Mouse (Mus musculus): ENCODE measurements around the gene Hamp. TPM values are rescaled to one million over a fixed set of nuclear protein-coding genes. Genes with fewer than 3 reads are reported as not detected.

Gene Hamp
- polyA plus RNA-seq, 1 experiment from 2014 or later, result not detected

DNA sequence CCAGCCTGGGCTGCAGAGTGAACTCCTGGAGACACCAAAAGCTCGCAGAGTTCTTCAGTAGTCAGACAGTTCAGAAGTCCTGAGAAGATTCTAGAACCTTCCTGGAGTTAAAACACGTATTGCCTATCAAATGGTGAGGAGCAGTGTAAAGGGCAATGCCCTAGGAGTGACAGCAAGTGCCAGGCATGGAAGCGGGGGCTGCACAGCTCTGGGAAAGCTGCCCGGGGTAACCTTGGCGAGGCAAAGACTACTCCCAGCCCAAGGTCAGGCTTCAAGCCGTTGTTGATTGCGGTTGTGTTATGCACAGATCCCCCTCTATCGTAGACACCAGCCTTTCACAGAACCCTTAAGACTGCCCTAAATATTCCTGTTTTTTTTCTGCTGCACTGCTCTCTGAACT is 24.8 kb upstream of the Hamp start:
- Histone ChIP-seq H3K27me3 (peaks cover 21% of the 10 kb centered on the region), H3K36me3 (no peaks in the 10 kb centered on the region), H3K27ac (no peak overlapping the region), H3K9ac (no peak overlapping the region), H3K9me3 (replicated peaks) (no peaks in the 10 kb centered on the region), H3K4me3 (no peak overlapping the region), H3K4me2 (no peak overlapping the region), H3K4me1 (replicated peaks) (peaks cover 18% of the 10 kb centered on the region)
- 82% methylated on average over 8 of the region's 8 CpGs for WGBS
- ATAC-seq (replicated peaks; ENCODE audit: insufficient number of reproducible peaks, insufficient read depth, low FRiP score, low read depth), result no peak

DNA sequence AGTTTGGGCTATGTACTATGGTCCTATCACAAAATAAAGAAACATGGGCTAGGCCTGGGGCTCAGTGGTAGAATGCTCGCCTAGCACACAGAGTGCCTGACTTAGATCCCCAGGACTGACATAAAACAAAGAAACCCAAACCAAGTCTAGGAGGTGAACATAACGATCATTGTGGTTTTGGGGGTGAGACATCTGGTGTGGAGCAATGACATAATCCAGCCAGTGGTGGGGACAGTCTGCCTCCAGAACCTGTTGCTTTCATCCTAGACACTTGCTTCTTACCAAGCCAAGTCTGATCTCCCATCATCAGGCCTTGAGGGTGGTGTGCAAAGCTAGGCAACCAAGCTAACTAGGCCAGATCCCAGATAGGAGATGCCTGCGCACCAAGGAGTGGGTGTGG is 22.8 kb upstream of the Hamp start:
- Histone ChIP-seq H3K4me1 (replicated peaks) (peaks cover 13% of the 10 kb centered on the region), H3K9me3 (replicated peaks) (no peaks in the 10 kb centered on the region), H3K36me3 (no peaks in the 10 kb centered on the region), H3K27ac (no peak overlapping the region; the same call in 1 of the 2 replicates), H3K4me2 (no peak overlapping the region), H3K4me3 (no peak overlapping the region), H3K27me3 (peaks cover 2% of the 10 kb centered on the region; the same call in 1 of the 2 replicates), H3K9ac (no peak overlapping the region)
- no peak for ATAC-seq (replicated peaks; ENCODE audit: insufficient number of reproducible peaks, insufficient read depth, low FRiP score, low read depth)
- WGBS, result 78% methylated on average over 3 of the region's 3 CpGs

DNA sequence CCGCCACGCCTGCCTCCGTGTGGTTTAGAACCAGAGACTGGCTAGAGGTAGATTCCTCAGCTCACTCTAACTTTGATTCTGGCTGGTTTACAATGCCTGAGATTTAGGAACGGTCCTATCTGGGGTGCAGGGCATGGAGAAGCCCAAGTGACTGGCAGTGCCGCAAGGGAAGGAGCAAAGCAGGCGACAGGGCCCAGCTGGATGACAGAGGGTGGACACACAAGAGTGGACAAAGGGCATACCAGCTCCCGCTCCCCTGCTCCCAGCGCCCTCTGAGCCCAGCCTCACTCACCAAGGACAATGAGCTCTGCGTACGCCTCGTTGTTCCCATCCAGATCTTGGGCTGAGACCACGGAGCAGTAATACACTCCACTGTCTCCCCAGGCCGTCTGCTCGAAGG is 21.8 kb upstream of the Hamp start:
- Histone ChIP-seq H3K4me1 (replicated peaks) (peaks cover 13% of the 10 kb centered on the region), H3K27ac (no peak overlapping the region), H3K27me3 (no peaks in the 10 kb centered on the region), H3K9me3 (replicated peaks) (no peaks in the 10 kb centered on the region), H3K4me3 (no peak overlapping the region), H3K4me2 (no peak overlapping the region), H3K36me3 (no peaks in the 10 kb centered on the region), H3K9ac (no peak overlapping the region)
- 87% methylated on average over 14 of the region's 14 CpGs for whole genome bisulfite sequencing
- no peak for ATAC-seq (replicated peaks; ENCODE audit: insufficient number of reproducible peaks, insufficient read depth, low FRiP score, low read depth)

DNA sequence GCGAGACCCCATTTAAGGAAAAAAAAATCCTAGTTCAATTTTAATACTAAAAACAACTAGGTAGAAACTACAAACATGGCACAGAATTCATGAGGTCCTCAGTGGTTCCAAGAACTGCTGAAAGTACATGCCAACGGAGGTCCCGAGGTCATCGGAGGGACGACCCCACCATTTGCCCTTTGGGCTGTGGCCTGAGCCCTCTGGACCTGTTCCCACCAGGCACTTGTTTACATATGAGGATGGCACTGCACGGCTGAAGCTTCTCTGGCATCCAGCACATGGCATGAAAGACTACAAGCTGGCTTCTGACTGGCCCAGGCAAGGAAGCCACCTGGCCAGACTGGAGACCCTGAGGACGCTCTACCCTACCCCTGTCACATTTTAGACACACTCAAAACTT is 20.5 kb upstream of the Hamp start:
- no peak for ATAC-seq (replicated peaks; ENCODE audit: insufficient number of reproducible peaks, insufficient read depth, low FRiP score, low read depth)
- H3K27me3 ChIP-seq, result no peaks in the 10 kb centered on the region
- H3K4me1 ChIP-seq (replicated peaks), result peaks cover 13% of the 10 kb centered on the region
- H3K4me3 ChIP-seq, result no peak overlapping the region
- H3K9me3 ChIP-seq (replicated peaks), result no peaks in the 10 kb centered on the region
- 86% methylated on average over 7 of the region's 7 CpGs for WGBS
- H3K4me2 ChIP-seq, result no peak overlapping the region
- H3K27ac ChIP-seq, result no peak overlapping the region
- H3K36me3 ChIP-seq, result no peaks in the 10 kb centered on the region
- no peak overlapping the region for H3K9ac ChIP-seq

DNA sequence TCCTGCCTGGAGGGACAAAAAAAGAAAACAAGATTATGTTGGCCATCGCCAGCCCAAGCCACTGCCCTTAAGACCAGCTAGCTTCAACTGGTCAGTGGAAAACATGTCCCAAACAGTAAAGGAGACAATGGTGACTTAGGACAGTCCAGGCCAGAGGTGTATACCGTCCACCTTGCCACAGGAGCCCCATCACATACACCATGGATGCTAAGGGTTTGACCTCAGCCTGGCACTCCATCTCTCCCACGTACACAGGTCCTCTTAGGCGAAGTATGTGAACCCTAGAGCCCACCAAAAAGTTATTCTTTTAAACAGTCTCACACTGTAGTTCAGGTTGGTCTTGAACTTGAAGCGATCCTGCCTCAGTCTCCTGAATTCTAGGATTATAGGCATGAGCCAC is 19.0 kb upstream of the Hamp start:
- H3K4me3 ChIP-seq, result no peak overlapping the region
- no peak overlapping the region for H3K4me2 ChIP-seq
- peaks cover 22% of the 10 kb centered on the region for H3K4me1 ChIP-seq (replicated peaks)
- H3K27ac ChIP-seq, result no peak overlapping the region
- 88% methylated on average over 5 of the region's 5 CpGs for WGBS
- no peaks in the 10 kb centered on the region for H3K27me3 ChIP-seq
- H3K36me3 ChIP-seq, result no peaks in the 10 kb centered on the region
- no peak for ATAC-seq (replicated peaks; ENCODE audit: insufficient number of reproducible peaks, insufficient read depth, low FRiP score, low read depth)
- no peaks in the 10 kb centered on the region for H3K9me3 ChIP-seq (replicated peaks)
- no peak overlapping the region for H3K9ac ChIP-seq

DNA sequence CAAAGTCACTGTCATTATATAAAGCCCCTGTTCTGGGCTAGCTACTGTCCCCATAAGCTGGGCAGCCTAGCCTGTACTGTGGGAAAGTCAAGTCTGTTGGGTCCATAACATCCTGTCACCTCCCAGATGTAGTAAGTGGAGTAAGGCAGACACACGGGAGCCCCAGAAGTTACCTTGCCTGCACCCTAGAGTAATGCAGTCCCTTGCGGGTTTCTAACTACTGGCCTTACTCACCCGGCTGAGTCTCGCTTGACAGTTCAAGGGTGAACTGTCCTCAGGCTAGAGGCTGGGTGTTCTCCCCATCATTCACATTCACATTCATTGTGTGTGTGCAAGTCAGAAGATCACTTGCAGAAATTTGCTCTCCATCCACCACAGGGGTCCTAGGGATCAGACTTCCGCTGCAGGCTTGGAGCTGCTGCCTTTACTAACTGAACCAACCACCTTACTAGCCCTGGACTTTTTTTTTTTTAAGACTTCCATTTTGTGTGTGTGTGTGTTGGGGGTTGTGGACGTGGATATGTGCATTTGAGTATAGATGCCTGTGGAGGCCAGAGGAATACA is 16.0 kb upstream of the Hamp start:
- no peaks in the 10 kb centered on the region for H3K27me3 ChIP-seq
- no peaks in the 10 kb centered on the region for H3K9me3 ChIP-seq (replicated peaks)
- no peak overlapping the region for H3K4me3 ChIP-seq
- H3K4me1 ChIP-seq (replicated peaks), result peaks cover 32% of the 10 kb centered on the region
- no peak for ATAC-seq (replicated peaks; ENCODE audit: insufficient number of reproducible peaks, insufficient read depth, low FRiP score, low read depth)
- no peak overlapping the region for H3K9ac ChIP-seq
- no peak overlapping the region for H3K4me2 ChIP-seq
- WGBS, result 86% methylated on average over 6 of the region's 6 CpGs
- H3K27ac ChIP-seq, result no peak overlapping the region
- peaks cover 2% of the 10 kb centered on the region for H3K36me3 ChIP-seq

DNA sequence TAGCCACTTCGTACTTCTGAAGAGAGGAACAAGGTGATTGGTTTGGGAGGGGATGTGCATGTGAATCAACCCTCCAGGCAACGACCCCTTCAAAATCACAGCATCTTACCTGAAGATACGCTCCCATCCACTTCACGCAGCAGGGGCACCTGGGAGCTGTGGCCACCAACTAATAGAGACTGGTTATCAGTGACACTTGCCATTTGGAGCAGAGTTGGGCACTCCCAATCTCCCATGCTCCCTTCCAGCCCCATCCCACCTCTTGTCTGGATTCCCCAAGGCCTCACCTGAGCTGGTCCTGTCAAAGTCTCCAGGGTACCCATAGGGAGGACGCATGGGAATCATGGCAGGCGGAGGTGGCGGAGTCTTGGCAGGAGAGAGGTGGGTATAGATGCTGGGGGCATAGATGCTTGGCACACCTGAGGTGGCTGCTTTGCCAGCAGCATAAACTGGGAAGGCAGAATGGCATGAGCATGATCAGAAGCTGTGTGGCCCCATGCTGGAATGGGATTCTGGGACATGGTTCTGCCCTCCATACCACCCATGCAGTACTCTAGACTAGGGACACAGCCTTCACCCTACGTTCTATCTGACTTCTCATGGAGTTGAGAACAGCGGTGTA is 15.1 kb upstream of the Hamp start:
- WGBS, result 94% methylated on average over 9 of the region's 9 CpGs
- Histone ChIP-seq H3K4me2 (no peak overlapping the region), H3K9me3 (replicated peaks) (no peaks in the 10 kb centered on the region), H3K27me3 (no peaks in the 10 kb centered on the region), H3K9ac (no peak overlapping the region), H3K36me3 (peaks cover 10% of the 10 kb centered on the region), H3K4me1 (replicated peaks) (peaks cover 32% of the 10 kb centered on the region), H3K4me3 (no peak overlapping the region), H3K27ac (no peak overlapping the region)
- ATAC-seq (replicated peaks; ENCODE audit: insufficient number of reproducible peaks, insufficient read depth, low FRiP score, low read depth), result no peak

DNA sequence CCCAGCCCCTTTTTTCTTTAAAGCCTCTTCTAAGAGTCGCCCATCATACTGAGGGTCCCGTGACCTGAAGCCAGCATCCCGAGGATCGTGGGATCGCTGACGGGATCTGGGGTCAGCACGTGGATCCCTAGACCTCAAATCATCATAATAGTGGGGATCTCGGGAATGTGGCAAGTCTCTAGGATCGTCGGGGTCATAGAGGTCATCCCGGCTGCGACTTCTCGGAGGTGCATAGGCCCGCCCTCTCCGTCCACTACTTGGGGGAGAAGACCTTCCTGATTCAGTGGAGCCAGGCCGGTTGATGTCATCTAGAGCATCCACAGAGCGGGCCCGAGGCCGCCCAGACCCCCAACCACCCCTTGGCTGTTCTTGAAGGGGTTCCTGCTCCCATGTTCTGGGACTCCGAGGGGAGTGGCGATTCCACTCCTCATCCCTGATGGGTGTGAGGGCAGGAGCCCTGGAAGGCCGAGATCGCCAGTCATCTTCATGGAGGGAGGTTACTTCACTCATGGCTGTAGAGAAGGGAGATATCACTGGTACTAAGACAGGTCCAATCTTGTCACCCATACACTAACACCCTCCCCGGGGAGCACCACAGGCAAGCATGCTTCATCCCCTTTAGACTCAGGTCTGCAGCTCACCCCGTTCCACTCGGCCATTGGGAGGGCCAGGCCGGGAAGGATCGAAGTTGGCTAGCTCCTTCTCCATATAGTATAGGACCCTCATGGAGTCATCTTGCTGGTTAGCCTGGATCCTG is 14.5 kb upstream of the Hamp start:
- Histone ChIP-seq H3K4me1 (replicated peaks) (peaks cover 27% of the 10 kb centered on the region), H3K9ac (peak overlapping the region; percentile 98), H3K4me3 (peak overlapping the region; percentile 96), H3K27ac (peak overlapping the region; percentile 99), H3K36me3 (peaks cover 17% of the 10 kb centered on the region), H3K27me3 (no peaks in the 10 kb centered on the region), H3K9me3 (replicated peaks) (no peaks in the 10 kb centered on the region), H3K4me2 (peak overlapping the region; percentile 91)
- WGBS, result 71% methylated on average over 28 of the region's 28 CpGs
- ATAC-seq (replicated peaks; ENCODE audit: insufficient number of reproducible peaks, insufficient read depth, low FRiP score, low read depth), result no peak

DNA sequence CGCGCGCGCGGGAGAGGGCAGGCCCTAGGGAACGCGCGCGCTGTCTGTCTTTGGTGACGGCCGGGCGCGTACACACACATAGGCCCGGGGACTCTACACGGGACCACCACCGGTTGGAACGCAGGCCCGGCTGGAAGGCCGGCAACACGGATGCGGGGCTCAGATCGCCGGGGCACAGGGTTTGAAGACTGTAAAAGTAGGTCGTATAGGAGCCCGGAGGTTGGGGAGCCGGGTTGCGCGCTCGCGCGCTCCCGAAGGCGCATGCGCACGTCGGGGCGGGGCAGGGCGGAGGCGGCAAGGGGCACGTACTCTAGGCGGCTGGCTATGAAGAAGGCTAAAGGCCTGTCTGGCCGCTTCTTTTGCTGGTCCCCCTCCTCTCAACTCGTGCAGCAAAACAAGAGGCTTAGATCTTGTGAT is 13.5 kb upstream of the Hamp start:
- WGBS, result under 1% methylated on average over 43 of the region's 43 CpGs
- no peaks in the 10 kb centered on the region for H3K27me3 ChIP-seq

DNA sequence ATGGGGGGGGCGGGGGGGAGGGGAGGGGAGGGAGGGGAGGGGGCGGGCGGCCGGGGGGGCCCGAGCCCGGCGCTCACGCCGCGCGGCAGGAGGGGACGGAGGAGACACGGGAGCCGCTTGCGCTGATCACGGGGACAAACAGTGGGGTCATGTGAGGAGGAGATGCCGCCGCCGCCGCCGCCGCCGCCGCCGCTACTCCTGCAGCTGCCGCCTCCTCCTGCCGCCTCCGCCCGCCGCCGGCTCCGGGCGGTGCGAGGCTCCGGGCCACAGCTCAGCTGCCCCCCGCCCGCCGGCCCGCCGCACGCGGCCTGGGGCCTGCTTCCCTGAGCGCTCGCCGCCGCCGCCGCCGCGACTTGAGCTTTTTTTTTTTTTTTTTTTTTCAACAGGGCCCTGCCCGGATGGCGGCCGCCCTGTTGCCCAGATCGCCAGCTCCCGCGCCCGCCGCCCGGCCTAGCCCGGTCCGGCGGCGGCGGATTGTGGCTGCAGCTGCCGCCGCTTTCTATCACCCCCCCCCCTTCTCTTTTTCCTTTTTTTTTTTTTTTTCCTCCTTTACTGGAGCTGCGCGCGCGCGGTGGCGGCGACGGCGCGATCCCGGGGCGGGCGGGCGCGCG is 13.0 kb upstream of the Hamp start, which contains the start of gene Usf2:
TSS of gene Usf2 (minus strand) at position 48 of the 611 bp plus-strand sequence.
- under 1% methylated on average over 56 of the region's 82 CpGs for WGBS
- H3K36me3 ChIP-seq, result peaks cover 32% of the 10 kb centered on the region
- peak; percentile 71 for ATAC-seq (replicated peaks; ENCODE audit: insufficient number of reproducible peaks, insufficient read depth, low FRiP score, low read depth)
- peak within 1 kb of the TSS; percentile 91 for H3K4me2 ChIP-seq
- H3K4me3 ChIP-seq, result peak within 1 kb of the TSS; percentile 96
- H3K27ac ChIP-seq, result peak within 1 kb of the TSS; percentile 99
- peaks cover 22% of the 10 kb centered on the region for H3K4me1 ChIP-seq (replicated peaks)
- no peaks in the 10 kb centered on the region for H3K27me3 ChIP-seq
- no peaks in the 10 kb centered on the region for H3K9me3 ChIP-seq (replicated peaks)
- H3K9ac ChIP-seq, result peak within 1 kb of the TSS; percentile 98

More for the DNA sequence above, 13.5 kb upstream of the Hamp start:
- Histone ChIP-seq H3K4me2 (peak overlapping the region; percentile 91), H3K4me1 (replicated peaks) (peaks cover 24% of the 10 kb centered on the region), H3K36me3 (peaks cover 27% of the 10 kb centered on the region), H3K9ac (peak overlapping the region; percentile 98), H3K4me3 (peak overlapping the region; percentile 96), H3K9me3 (replicated peaks) (no peaks in the 10 kb centered on the region), H3K27ac (peak overlapping the region; percentile 99)
- ATAC-seq (replicated peaks; ENCODE audit: insufficient number of reproducible peaks, insufficient read depth, low FRiP score, low read depth), result peak; percentile 66

DNA sequence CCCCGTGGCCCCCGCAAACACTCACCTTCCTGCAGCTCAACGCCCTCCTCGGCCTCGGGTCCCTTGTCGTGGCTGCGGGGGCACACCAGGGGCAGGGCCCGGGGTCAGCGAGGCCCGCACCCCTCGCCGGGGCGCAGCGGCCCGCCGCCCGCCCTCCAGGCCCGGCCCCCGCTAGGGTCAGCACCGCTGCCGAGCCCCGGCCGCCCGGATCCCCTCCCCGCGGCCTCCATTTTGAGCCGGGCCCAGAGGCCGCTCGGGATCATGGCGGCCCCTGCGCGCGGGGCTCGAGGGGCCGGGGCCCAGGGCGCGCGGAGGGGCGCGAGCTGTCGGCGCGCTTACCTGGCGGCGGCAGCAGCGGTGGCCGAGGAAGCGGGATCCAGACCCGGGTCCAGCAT is 12.5 kb upstream of the Hamp start:
- peaks cover 36% of the 10 kb centered on the region for H3K36me3 ChIP-seq
- H3K27me3 ChIP-seq, result no peaks in the 10 kb centered on the region
- peak overlapping the region; percentile 91 for H3K4me2 ChIP-seq
- peak overlapping the region; percentile 98 for H3K9ac ChIP-seq
- under 1% methylated on average over 43 of the region's 49 CpGs for WGBS
- no peaks in the 10 kb centered on the region for H3K9me3 ChIP-seq (replicated peaks)
- peaks cover 22% of the 10 kb centered on the region for H3K4me1 ChIP-seq (replicated peaks)
- peak overlapping the region; percentile 96 for H3K4me3 ChIP-seq
- peak; percentile 47 for ATAC-seq (replicated peaks; ENCODE audit: insufficient number of reproducible peaks, insufficient read depth, low FRiP score, low read depth)
- peak overlapping the region; percentile 99 for H3K27ac ChIP-seq

Measured in heart, embryonic 15.5 days (tissue).